Mouse (Mus musculus) hindbrain, embryonic 11.5 days (tissue): Measurements from ENCODE around the gene Frmd4a. TPM values are rescaled to one million over a fixed set of nuclear protein-coding genes. Genes with fewer than 3 reads are reported as not detected.

Source experiments
- ATAC-seq: fragments of 200-750 bp; cut with Nextera tagmentation; 2 replicates; pipeline ENCODE4 v1.8.0; 2017; ENCODE audit warnings: mild to moderate bottlenecking, moderate TSS enrichment, moderate library complexity; ENCODE audit not compliant: low FRiP score
- DNase-seq: peaks from one replicate; pipeline ENCODE4 v3.0.0-alpha.2; 2015; ENCODE audit warnings: low spot score
- H3K27ac ChIP-seq: fragments of 300-500 bp; sonication (generic); 2 replicates; pipeline ENCODE4 v1.5.1; 2014; ENCODE audit warnings: mild to moderate bottlenecking, low read depth, low read length
- H3K27me3 ChIP-seq: fragments of 300-500 bp; sonication (generic); 2 replicates; pipeline ENCODE4 v1.6.1; 2014; ENCODE audit warnings: mild to moderate bottlenecking, low read length, moderate library complexity, mixed read lengths; ENCODE audit not compliant: control insufficient read depth, insufficient read depth
- H3K36me3 ChIP-seq: fragments of 300-500 bp; sonication (generic); 2 replicates; pipeline ENCODE4 v1.6.1; 2014; ENCODE audit warnings: mild to moderate bottlenecking, low read length, moderate library complexity, mixed read lengths; ENCODE audit not compliant: control insufficient read depth, insufficient read depth
- H3K4me1 ChIP-seq: fragments of 300-500 bp; sonication (generic); replicated peaks from 2 replicates; pipeline ENCODE4 v1.6.1; 2014; ENCODE audit warnings: low read length, mixed read lengths; ENCODE audit not compliant: control insufficient read depth, insufficient read depth
- H3K4me2 ChIP-seq: fragments of 300-500 bp; sonication (generic); replicated peaks from 2 replicates; pipeline ENCODE4 v1.6.1; 2014; ENCODE audit warnings: mild to moderate bottlenecking, low read depth, low read length
- H3K4me3 ChIP-seq: fragments of 300-500 bp; sonication (generic); 2 replicates; pipeline ENCODE4 v1.5.1; 2014; ENCODE audit warnings: low read depth, low read length
- H3K9ac ChIP-seq: fragments of 300-500 bp; sonication (generic); 2 replicates; pipeline ENCODE4 v1.6.1; 2014; ENCODE audit warnings: low read depth, low read length
- H3K9me3 ChIP-seq: fragments of 300-500 bp; sonication (generic); 2 replicates; pipeline ENCODE4 v1.6.1; 2016; ENCODE audit warnings: low read length; ENCODE audit not compliant: control insufficient read depth
- WGBS: fragments of 180-500 bp; shearing (Covaris S2); extraction: QIAGEN DNeasy Blood & Tissue Kit; methylation state at CpG from one replicate; pipeline ENCODE4 v1.1.7; 2014; 5-methylcytosine and 5-hydroxymethylcytosine counted together
- polyA plus RNA-seq: library from polyadenylated mRNA; unstranded; fragments of >200 nt; fragmentation: Nextera tagmentation; extraction: Ambion mirVana; gene quantifications from 2 replicates; pipeline ENCODE4 v1.2.1, GENCODE M21; 2014

Frmd4a gene
- polyA plus RNA-seq, 1 experiment from 2014 or later: 72.7 TPM

DNA sequence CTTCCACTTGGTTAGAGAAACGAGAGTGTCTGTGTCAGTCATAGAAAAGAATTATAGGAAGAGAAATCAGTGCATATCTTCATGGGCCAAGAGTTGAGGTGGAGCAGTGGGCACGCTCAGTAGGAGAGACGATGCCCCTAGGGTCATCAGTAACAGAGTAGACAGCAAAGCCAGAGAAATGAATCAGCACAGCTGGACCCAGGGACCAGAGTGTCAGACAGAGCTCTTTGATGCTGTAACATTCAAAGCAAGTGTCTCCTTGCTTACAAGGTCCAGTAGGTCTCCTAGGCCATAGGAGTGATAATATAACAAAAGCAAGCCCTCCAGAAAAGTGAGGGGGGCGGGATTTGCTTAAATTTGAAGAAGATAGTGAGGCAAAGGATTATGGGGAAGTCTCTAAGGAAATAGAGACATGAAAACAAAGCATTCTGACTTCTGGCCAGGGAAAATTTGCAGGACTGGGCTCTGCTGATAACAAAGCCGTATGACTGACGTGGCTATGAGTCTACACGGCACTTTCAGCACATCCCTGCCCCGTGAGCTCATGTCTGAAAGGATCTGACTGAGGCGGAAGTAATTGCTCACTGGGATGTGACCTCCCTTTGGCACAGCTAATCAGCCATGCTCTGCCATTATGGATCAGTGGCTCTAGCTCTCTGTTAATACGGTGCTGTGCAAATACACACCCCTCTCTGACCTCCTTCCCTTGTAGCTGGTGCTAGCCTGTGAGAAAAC, 243.0 kb downstream of the Frmd4a start:
- no peaks in the 10 kb centered on the region for H3K27me3 ChIP-seq
- 25% methylated on average over 10 of the region's 10 CpGs for whole genome bisulfite sequencing
- no peaks in the 10 kb centered on the region for H3K9me3 ChIP-seq
- H3K36me3 ChIP-seq: no peaks in the 10 kb centered on the region
- H3K4me1 ChIP-seq: no peaks in the 10 kb centered on the region
- ATAC-seq: peak; percentile 87
- no peak overlapping the region for H3K9ac ChIP-seq
- no peak overlapping the region for H3K27ac ChIP-seq
- H3K4me3 ChIP-seq: no peak overlapping the region
- no peak overlapping the region for H3K4me2 ChIP-seq
- DNase-seq: peak; percentile 60

DNA sequence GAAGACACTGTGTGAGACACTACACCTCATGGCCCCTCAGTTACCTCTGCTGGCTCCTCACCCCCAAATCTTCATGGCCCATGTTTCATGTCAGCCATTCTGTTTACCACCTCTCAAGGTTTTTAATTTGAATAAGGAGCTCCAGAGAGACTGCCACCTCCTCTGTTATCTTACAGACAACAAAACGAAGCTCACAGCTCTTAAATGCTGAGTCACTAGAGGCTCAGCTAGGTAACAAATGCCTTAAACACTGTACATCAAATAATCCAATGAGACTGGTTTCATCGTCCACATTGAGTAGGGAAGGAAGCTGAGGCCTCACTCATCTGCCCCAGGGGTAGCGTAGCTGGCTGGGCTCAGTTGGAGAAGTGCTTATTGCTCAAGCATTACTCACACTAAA, 245.2 kb downstream of the Frmd4a start:
- no peak for ATAC-seq
- H3K36me3 ChIP-seq: no peaks in the 10 kb centered on the region
- no peaks in the 10 kb centered on the region for H3K4me1 ChIP-seq
- H3K4me3 ChIP-seq: no peak overlapping the region
- no peak for DNase-seq
- WGBS: 77% methylated on average over 3 of the region's 3 CpGs
- no peaks in the 10 kb centered on the region for H3K27me3 ChIP-seq
- H3K27ac ChIP-seq: no peak overlapping the region
- H3K4me2 ChIP-seq: no peak overlapping the region
- H3K9ac ChIP-seq: no peak overlapping the region
- no peaks in the 10 kb centered on the region for H3K9me3 ChIP-seq

DNA sequence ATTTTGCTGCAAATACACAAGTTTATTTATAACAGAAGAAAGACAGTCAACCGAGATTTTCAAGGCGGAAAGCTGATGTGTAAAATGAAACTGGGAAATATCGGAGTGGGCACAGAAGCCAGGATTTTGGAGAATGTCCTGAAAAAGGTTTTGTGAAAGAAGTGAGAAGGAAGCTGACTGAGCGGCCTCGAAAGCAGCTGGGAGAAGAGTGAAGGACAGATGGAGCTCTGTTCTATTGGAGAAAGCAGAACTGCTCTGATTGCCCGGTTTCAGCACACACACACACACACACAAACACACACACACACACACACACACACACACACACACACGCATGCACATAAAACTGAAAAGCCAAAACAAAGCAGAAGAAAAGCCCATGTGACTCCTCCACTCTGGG, 249.9 kb downstream of the Frmd4a start:
- H3K9ac ChIP-seq: no peak overlapping the region
- no peaks in the 10 kb centered on the region for H3K36me3 ChIP-seq
- no peaks in the 10 kb centered on the region for H3K27me3 ChIP-seq
- H3K27ac ChIP-seq: no peak overlapping the region
- no peaks in the 10 kb centered on the region for H3K4me1 ChIP-seq
- DNase-seq (no peak), ATAC-seq (no peak)
- no peaks in the 10 kb centered on the region for H3K9me3 ChIP-seq
- no peak overlapping the region for H3K4me3 ChIP-seq
- WGBS: 87% methylated on average over 7 of the region's 7 CpGs
- no peak overlapping the region for H3K4me2 ChIP-seq

DNA sequence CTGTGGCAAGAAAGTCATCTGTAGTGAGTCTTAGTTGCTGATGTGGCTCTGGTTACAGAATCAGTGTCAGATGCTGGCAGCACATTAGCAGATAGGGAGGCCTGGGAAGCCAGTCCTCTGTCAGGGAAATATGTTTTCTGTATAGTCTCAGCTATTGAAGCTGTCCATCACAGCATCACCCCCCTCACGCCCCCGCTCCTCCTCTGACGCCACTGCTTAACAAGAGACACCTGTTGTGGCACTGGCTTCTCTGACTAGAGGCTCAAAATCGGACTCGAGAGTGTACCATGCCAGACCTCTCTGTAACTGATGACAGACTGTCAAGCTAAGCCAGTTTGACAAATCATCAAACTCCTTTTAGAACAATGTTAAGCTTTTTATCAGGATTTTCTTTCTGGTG, 265.3 kb downstream of the Frmd4a start:
- DNase-seq: no peak
- H3K27me3 ChIP-seq: no peaks in the 10 kb centered on the region
- no peak overlapping the region for H3K27ac ChIP-seq
- H3K9me3 ChIP-seq: no peaks in the 10 kb centered on the region
- H3K4me1 ChIP-seq: no peaks in the 10 kb centered on the region
- no peak overlapping the region for H3K4me3 ChIP-seq
- no peak overlapping the region for H3K4me2 ChIP-seq
- no peak overlapping the region for H3K9ac ChIP-seq
- 60% methylated on average over 5 of the region's 5 CpGs for WGBS
- no peak for ATAC-seq
- H3K36me3 ChIP-seq: no peaks in the 10 kb centered on the region

DNA sequence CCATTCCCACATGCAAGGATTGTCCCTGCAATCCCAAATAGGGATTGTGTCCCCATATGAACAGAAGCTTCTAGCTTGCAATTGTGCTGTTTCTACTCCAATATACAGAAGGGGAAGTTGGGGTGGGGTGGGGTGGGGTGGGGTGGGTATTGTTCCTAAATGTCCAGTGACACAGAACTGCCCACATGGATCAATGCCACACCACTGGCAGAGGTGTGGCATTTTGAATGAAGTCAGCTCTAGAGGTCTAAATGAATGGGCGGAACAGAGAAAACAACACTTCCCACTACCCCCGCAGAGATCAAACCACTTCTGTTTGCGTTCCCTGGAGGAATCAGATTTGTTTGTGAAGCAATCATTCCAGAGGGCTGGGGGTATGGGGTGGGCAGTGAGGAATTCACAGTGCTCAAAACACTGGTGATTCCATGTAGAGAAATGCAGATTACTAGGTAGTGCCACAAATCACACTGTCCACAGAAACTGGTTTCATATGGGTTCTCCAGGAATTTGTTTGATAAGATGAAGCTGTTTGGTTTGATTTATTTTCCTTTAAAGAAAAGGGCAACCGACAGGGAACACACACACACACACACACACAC, 268.3 kb downstream of the Frmd4a start:
- WGBS: 33% methylated on average over 4 of the region's 4 CpGs
- no peak overlapping the region for H3K4me3 ChIP-seq

DNA sequence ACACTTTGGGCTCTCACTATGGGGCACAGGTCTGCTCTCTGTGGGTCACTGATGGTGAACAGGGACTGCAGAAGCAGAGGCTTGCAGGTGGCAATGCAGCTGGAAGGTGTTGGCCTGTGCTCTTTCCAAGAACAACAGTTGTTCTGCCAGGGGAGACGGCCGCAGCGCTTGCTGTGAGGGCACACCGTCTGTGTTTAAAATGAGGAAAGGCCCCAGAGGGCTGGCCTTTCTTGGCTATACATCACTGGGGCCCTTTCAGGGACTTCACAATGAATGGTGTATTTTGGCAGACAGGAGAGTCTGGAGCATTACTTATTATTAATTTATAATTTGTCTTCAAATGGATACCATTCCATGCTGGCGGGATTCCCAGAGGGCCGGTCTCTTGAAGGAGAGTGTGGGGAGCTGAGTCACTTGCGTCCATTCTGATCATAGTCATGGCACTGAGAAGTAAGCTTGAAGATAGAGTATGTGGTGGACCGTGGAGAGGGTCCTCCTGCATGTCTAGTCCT, 268.9 kb downstream of the Frmd4a start:
- Histone ChIP-seq H3K4me2 (no peak overlapping the region), H3K27ac (no peak overlapping the region), H3K4me3 (no peak overlapping the region), H3K4me1 (no peaks in the 10 kb centered on the region), H3K9ac (no peak overlapping the region), H3K36me3 (no peaks in the 10 kb centered on the region), H3K9me3 (no peaks in the 10 kb centered on the region), H3K27me3 (no peaks in the 10 kb centered on the region)
- 39% methylated on average over 8 of the region's 8 CpGs for WGBS
- DNase-seq: no peak
- no peak for ATAC-seq

More for the DNA sequence above, 268.3 kb downstream of the Frmd4a start:
- ATAC-seq (no peak), DNase-seq (no peak)
- no peak overlapping the region for H3K9ac ChIP-seq
- H3K4me1 ChIP-seq: no peaks in the 10 kb centered on the region
- no peaks in the 10 kb centered on the region for H3K36me3 ChIP-seq
- H3K4me2 ChIP-seq: no peak overlapping the region
- no peaks in the 10 kb centered on the region for H3K9me3 ChIP-seq
- no peak overlapping the region for H3K27ac ChIP-seq
- H3K27me3 ChIP-seq: no peaks in the 10 kb centered on the region

DNA sequence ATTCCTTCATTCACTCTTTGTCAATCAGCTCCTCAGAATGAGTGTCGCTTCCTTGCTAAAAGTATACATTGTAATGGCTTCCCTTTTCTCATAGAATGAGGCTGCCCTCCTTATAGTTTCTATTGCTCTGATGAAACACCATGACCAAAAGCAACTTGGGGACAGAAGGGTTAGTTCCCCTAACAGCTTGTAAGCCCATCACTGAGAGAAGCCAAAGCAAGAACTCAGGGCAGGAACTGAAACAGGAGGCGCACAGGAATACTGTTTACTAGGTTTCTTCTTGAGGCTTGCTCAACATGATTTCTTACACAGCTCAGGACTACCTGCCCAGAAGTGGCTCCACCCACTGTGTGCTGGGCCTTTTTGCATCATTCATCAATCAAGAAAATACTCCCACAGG, 273.0 kb downstream of the Frmd4a start:
- H3K4me1 ChIP-seq: no peaks in the 10 kb centered on the region
- WGBS: 92% methylated on average over 2 of the region's 2 CpGs
- no peak overlapping the region for H3K9ac ChIP-seq
- H3K36me3 ChIP-seq: no peaks in the 10 kb centered on the region
- no peak for DNase-seq
- H3K4me2 ChIP-seq: no peak overlapping the region
- H3K4me3 ChIP-seq: no peak overlapping the region
- H3K27ac ChIP-seq: no peak overlapping the region
- no peaks in the 10 kb centered on the region for H3K9me3 ChIP-seq
- H3K27me3 ChIP-seq: no peaks in the 10 kb centered on the region
- no peak for ATAC-seq

DNA sequence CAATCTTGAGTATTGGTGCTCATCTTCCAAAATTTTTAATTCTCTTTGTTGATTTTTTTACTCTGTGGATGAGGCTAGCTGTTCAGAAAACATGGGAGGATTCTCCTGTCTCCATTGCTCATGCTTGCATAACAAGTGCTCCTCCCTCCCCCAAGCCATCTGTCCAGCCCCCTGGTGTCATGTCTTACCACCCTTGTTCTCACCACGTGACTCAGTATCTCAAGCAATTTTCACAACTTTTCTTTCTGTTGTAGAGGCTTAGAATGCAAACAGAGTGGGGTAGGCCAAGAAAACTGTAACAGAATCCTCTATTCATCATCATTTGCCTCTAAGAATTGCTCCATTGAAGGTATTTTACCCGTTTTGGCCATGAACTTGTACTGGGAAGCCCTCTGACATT, 273.6 kb downstream of the Frmd4a start:
- no peaks in the 10 kb centered on the region for H3K36me3 ChIP-seq
- no peak overlapping the region for H3K4me2 ChIP-seq
- H3K27me3 ChIP-seq: no peaks in the 10 kb centered on the region
- no peaks in the 10 kb centered on the region for H3K4me1 ChIP-seq
- no peak overlapping the region for H3K4me3 ChIP-seq
- H3K9ac ChIP-seq: no peak overlapping the region
- ATAC-seq (no peak), DNase-seq (no peak)
- no peak overlapping the region for H3K27ac ChIP-seq
- WGBS: 71% methylated on average over 2 of the region's 2 CpGs
- H3K9me3 ChIP-seq: no peaks in the 10 kb centered on the region

DNA sequence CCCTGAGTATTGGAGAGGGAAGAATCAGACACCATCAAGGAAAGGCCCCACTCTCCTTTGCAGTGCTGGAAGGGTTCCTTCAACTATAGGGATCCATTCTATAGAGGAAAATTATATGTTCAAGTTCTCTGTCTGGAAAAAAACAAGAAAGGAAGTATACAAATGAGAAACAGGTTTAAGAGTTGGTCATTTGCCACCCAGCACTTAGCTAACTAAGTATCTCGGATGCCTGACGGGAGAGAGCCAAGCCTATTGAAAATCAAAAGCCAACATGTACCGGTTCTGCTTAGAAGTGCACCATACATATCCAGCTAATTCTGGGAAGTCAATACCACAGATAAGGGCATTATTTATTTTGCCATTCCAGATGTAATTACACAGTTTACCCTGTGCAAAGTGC, 274.2 kb downstream of the Frmd4a start:
- Histone ChIP-seq H3K9ac (no peak overlapping the region), H3K4me3 (no peak overlapping the region), H3K4me2 (no peak overlapping the region), H3K27ac (no peak overlapping the region), H3K4me1 (no peaks in the 10 kb centered on the region), H3K36me3 (no peaks in the 10 kb centered on the region), H3K27me3 (no peaks in the 10 kb centered on the region), H3K9me3 (no peaks in the 10 kb centered on the region)
- ATAC-seq (no peak), DNase-seq (no peak)
- WGBS: 93% methylated on average over 3 of the region's 3 CpGs
